8 mouse cellular contexts compared by ENCODE assay signal in genomic region chr11:68215206-68215912, GRCm38 (mm10).
DNase-seq lines count a peak whose midpoint lies in the region; ATAC-seq and TF ChIP-seq lines count a peak whose summit lies in the region.

No protein-coding gene starts in this region.

- no peak overlapping the region for H3K4me2 ChIP-seq in midbrain, embryonic 16.5 days (ENCODE audit: low read length)

- ATAC-seq in midbrain, embryonic 16.5 days = peak; percentile 74
- no peak for ATAC-seq in inflammation-experienced regulatory T-cells, adult 6 months

- intact Hi-C loops in gastrocnemius, adult 2 months (cut with DNase I) = no loop called here
- intact Hi-C loops in gastrocnemius, postnatal 14 days (cut with DNase I; ENCODE audit: low total_unique reads) = loop anchor here (10.0 kb wide), 1 partner anchor 211 kb away; no protein-coding TSS in a partner anchor

- H3K9me3 ChIP-seq in embryonic facial prominence, embryonic 10.5 days = no peaks in the 10 kb centered on the region
- no peaks in the 10 kb centered on the region for H3K9me3 ChIP-seq in midbrain, embryonic 16.5 days (replicated peaks; ENCODE audit: control insufficient read depth, low read length, poor library complexity, severe bottlenecking)

- peaks cover 32% of the 10 kb centered on the region for H3K27me3 ChIP-seq in embryonic facial prominence, embryonic 10.5 days (replicated peaks; ENCODE audit: low read depth, poor library complexity, severe bottlenecking)
- no peaks in the 10 kb centered on the region for H3K27me3 ChIP-seq in midbrain, embryonic 16.5 days (ENCODE audit: control insufficient read depth, insufficient read depth, low read depth, low read length)

- TF ChIP-seq CTCF in gastrocnemius, adult 2 months (IDR thresholded peaks at IDR 0.05) = no peak

- DNase-seq in gastrocnemius, adult 2 months = no peak
- no peak for DNase-seq in gastrocnemius, postnatal 14 days
- peak; percentile 81 for DNase-seq in embryonic facial prominence, embryonic 10.5 days (ENCODE audit: low spot score)
- peak; percentile 57 for DNase-seq in kidney, postnatal 14 days
- DNase-seq in adrenal gland, postnatal 14 days = no peak
- DNase-seq in thymus, postnatal 36 days = no peak

- H3K4me1 ChIP-seq in embryonic facial prominence, embryonic 10.5 days = peaks cover 86% of the 10 kb centered on the region
- H3K4me1 ChIP-seq in midbrain, embryonic 16.5 days (ENCODE audit: control insufficient read depth, insufficient read depth, low read length) = peaks cover 23% of the 10 kb centered on the region

- H3K27ac ChIP-seq in gastrocnemius, adult 2 months = 0 out of 2 replicates have a peak overlapping the region, but pooled peaks have one; percentile 6
- H3K27ac ChIP-seq in embryonic facial prominence, embryonic 10.5 days (replicated peaks) = peak overlapping the region; percentile 78
- H3K27ac ChIP-seq in midbrain, embryonic 16.5 days (ENCODE audit: low read length) = peak overlapping the region; percentile 81

- no peak overlapping the region for H3K4me3 ChIP-seq in gastrocnemius, adult 2 months
- no peak overlapping the region for H3K4me3 ChIP-seq in embryonic facial prominence, embryonic 10.5 days
- H3K4me3 ChIP-seq in midbrain, embryonic 16.5 days (ENCODE audit: low read depth, low read length) = no peak overlapping the region

- peaks cover 5% of the 10 kb centered on the region; the same call in 1 of the 2 replicates for H3K36me3 ChIP-seq in embryonic facial prominence, embryonic 10.5 days (replicated peaks)
- H3K36me3 ChIP-seq in midbrain, embryonic 16.5 days (ENCODE audit: control insufficient read depth, insufficient read depth, low read length) = no peaks in the 10 kb centered on the region

- WGBS in embryonic facial prominence, embryonic 10.5 days = 34% methylated on average over 6 of the region's 6 CpGs
- WGBS in midbrain, embryonic 16.5 days = 11% methylated on average over 6 of the region's 6 CpGs

- H3K9ac ChIP-seq in midbrain, embryonic 16.5 days (ENCODE audit: low read depth, low read length) = no peak overlapping the region

Comparison
In these comparisons a context has a peak if more than half of its experiments do, and no peak if none do; other contexts are left out.
1. DNase-seq: peak in embryonic facial prominence, embryonic 10.5 days (single experiment) and kidney, postnatal 14 days (single experiment); none in gastrocnemius, adult 2 months (single experiment), gastrocnemius, postnatal 14 days (single experiment), adrenal gland, postnatal 14 days (single experiment) and thymus, postnatal 36 days (0 of 2).
2. H3K27ac ChIP-seq: peak in every context shown above with its lines; median percentile 81 in midbrain, embryonic 16.5 days; 78 in embryonic facial prominence, embryonic 10.5 days; 6 in gastrocnemius, adult 2 months.